Mouse (Mus musculus) heart, embryonic 10.5 days (tissue): ENCODE data around the gene Luzp1. TPM values are rescaled to one million over a fixed set of nuclear protein-coding genes. Genes with fewer than 3 reads are reported as not detected.

Experiments
- DNase-seq: peaks from one replicate; pipeline ENCODE4 v3.0.0-alpha.2; 2017; ENCODE audit warnings: low spot score
- H3K27ac ChIP-seq: fragments of 300-500 bp; sonication (generic); 2 replicates; pipeline ENCODE4 v1.5.1; 2016; ENCODE audit warnings: mild to moderate bottlenecking
- H3K27me3 ChIP-seq: fragments of 300-500 bp; sonication (generic); 2 replicates; pipeline ENCODE4 v1.6.1; 2016; ENCODE audit warnings: mild to moderate bottlenecking; ENCODE audit not compliant: poor library complexity, insufficient read depth, severe bottlenecking
- H3K36me3 ChIP-seq: fragments of 300-500 bp; sonication (generic); 2 replicates; pipeline ENCODE4 v1.6.1; 2016; ENCODE audit warnings: mild to moderate bottlenecking, moderate library complexity
- H3K4me1 ChIP-seq: fragments of 300-500 bp; sonication (generic); 2 replicates; pipeline ENCODE4 v1.6.1; 2016; ENCODE audit warnings: mild to moderate bottlenecking
- H3K4me3 ChIP-seq: fragments of 300-500 bp; sonication (generic); 2 replicates; pipeline ENCODE4 v1.5.1; 2016; ENCODE audit warnings: mild to moderate bottlenecking, moderate library complexity
- H3K9me3 ChIP-seq: fragments of 300-500 bp; sonication (generic); 2 replicates; pipeline ENCODE4 v1.6.1; 2016; ENCODE audit warnings: mild to moderate bottlenecking, moderate library complexity
- whole genome bisulfite sequencing: fragments of 180-500 bp; shearing (Covaris S2); methylation state at CpG from one replicate; pipeline ENCODE4 v1.1.7; 2016; 5-methylcytosine and 5-hydroxymethylcytosine counted together
- polyA plus RNA-seq: library from polyadenylated mRNA; unstranded; fragments of >200 nt; fragmentation: Nextera tagmentation; extraction: Ambion mirVana; gene quantifications from 2 replicates; pipeline ENCODE4 v1.2.1, GENCODE M21; 2016

Gene Luzp1
- polyA plus RNA-seq: 96.4 and 126 TPM in 2 replicates

GRCm38 (mm10) chr4:136469371-136469903 is at the start of gene Luzp1:
TSS of gene Luzp1 (plus strand) at chr4:136469761.
- WGBS: 2% methylated on average over 36 of the region's 36 CpGs
- Histone ChIP-seq H3K4me1 (peaks cover 44% of the 10 kb centered on the region), H3K9me3 (no peaks in the 10 kb centered on the region), H3K36me3 (no peaks in the 10 kb centered on the region), H3K27me3 (peaks cover 9% of the 10 kb centered on the region), H3K27ac (peak within 1 kb of the TSS; percentile 98), H3K4me3 (peak within 1 kb of the TSS; percentile 98)
- DNase-seq: peak; percentile 95

GRCm38 (mm10) chr4:136423224-136423623 is 46.3 kb upstream of the Luzp1 start, which contains the start of gene Htr1d:
TSS of gene Htr1d (plus strand) at chr4:136423524.
- Histone ChIP-seq H3K27ac (peak within 1 kb of the TSS; percentile 30), H3K36me3 (no peaks in the 10 kb centered on the region), H3K4me1 (peaks cover 25% of the 10 kb centered on the region), H3K4me3 (peak within 1 kb of the TSS; percentile 66), H3K9me3 (no peaks in the 10 kb centered on the region), H3K27me3 (peaks cover 85% of the 10 kb centered on the region)
- DNase-seq: no peak
- WGBS: 73% methylated on average over 9 of the region's 9 CpGs

- Histone ChIP-seq H3K27me3 (peaks cover 80% of the 10 kb centered on the region), H3K4me1 (peaks cover 18% of the 10 kb centered on the region), H3K27ac (peak overlapping the region; percentile 30), H3K36me3 (no peaks in the 10 kb centered on the region), H3K9me3 (no peaks in the 10 kb centered on the region), H3K4me3 (peak overlapping the region; percentile 66)
- DNase-seq: no peak
- WGBS: under 1% methylated on average over 68 of the region's 70 CpGs
Measured at GRCm38 (mm10) chr4:136424120-136424999, 45.2 kb upstream of the Luzp1 start.

- peaks cover 81% of the 10 kb centered on the region for H3K27me3 ChIP-seq
- no peak for DNase-seq
- no peaks in the 10 kb centered on the region for H3K9me3 ChIP-seq
- H3K36me3 ChIP-seq: no peaks in the 10 kb centered on the region
- H3K4me1 ChIP-seq: peaks cover 19% of the 10 kb centered on the region
- peak overlapping the region; percentile 66 for H3K4me3 ChIP-seq
- H3K27ac ChIP-seq: peak overlapping the region; percentile 30
- WGBS: 4% methylated on average over 15 of the region's 15 CpGs
Measured at GRCm38 (mm10) chr4:136425000-136425288, 44.6 kb upstream of the Luzp1 start.

GRCm38 (mm10) chr4:136430609-136431375 is 38.8 kb upstream of the Luzp1 start:
- WGBS: 26% methylated on average over 11 of the region's 11 CpGs
- DNase-seq: no peak
- no peak overlapping the region for H3K27ac ChIP-seq
- no peaks in the 10 kb centered on the region for H3K36me3 ChIP-seq
- H3K4me3 ChIP-seq: no peak overlapping the region
- H3K4me1 ChIP-seq: peaks cover 22% of the 10 kb centered on the region
- no peaks in the 10 kb centered on the region for H3K9me3 ChIP-seq
- peaks cover 24% of the 10 kb centered on the region for H3K27me3 ChIP-seq

GRCm38 (mm10) chr4:136431376-136431693 is 38.2 kb upstream of the Luzp1 start:
- Histone ChIP-seq H3K4me1 (peaks cover 22% of the 10 kb centered on the region), H3K9me3 (no peaks in the 10 kb centered on the region), H3K4me3 (no peak overlapping the region), H3K27ac (no peak overlapping the region), H3K27me3 (peaks cover 19% of the 10 kb centered on the region), H3K36me3 (no peaks in the 10 kb centered on the region)
- 2% methylated on average over 3 of the region's 3 CpGs for WGBS
- no peak for DNase-seq

GRCm38 (mm10) chr4:136434029-136434428 is 35.5 kb upstream of the Luzp1 start:
- no peak for DNase-seq
- Histone ChIP-seq H3K27me3 (peaks cover 10% of the 10 kb centered on the region; the same call in 1 of the 2 replicates), H3K36me3 (no peaks in the 10 kb centered on the region), H3K27ac (no peak overlapping the region), H3K4me3 (no peak overlapping the region), H3K9me3 (no peaks in the 10 kb centered on the region), H3K4me1 (peaks cover 21% of the 10 kb centered on the region)
- 79% methylated on average over 4 of the region's 4 CpGs for WGBS

- no peak overlapping the region for H3K4me3 ChIP-seq
- no peaks in the 10 kb centered on the region for H3K27me3 ChIP-seq
- 0 out of 2 replicates have a peak, but pooled peaks cover 3% of the 10 kb centered on the region for H3K4me1 ChIP-seq
- WGBS: 66% methylated on average over 4 of the region's 4 CpGs
- no peaks in the 10 kb centered on the region for H3K9me3 ChIP-seq
- no peaks in the 10 kb centered on the region for H3K36me3 ChIP-seq
- DNase-seq: no peak
- H3K27ac ChIP-seq: no peak overlapping the region
Measured at GRCm38 (mm10) chr4:136439106-136439505, 30.5 kb upstream of the Luzp1 start.

GRCm38 (mm10) chr4:136441354-136442043 is 28.1 kb upstream of the Luzp1 start:
- H3K27me3 ChIP-seq: no peaks in the 10 kb centered on the region
- 61% methylated on average over 15 of the region's 15 CpGs for WGBS
- H3K9me3 ChIP-seq: no peaks in the 10 kb centered on the region
- DNase-seq: no peak
- H3K4me3 ChIP-seq: no peak overlapping the region
- 0 out of 2 replicates have a peak, but pooled peaks cover 3% of the 10 kb centered on the region for H3K4me1 ChIP-seq
- H3K36me3 ChIP-seq: no peaks in the 10 kb centered on the region
- H3K27ac ChIP-seq: no peak overlapping the region

GRCm38 (mm10) chr4:136444561-136444960 is 25.0 kb upstream of the Luzp1 start:
- 69% methylated on average over 4 of the region's 4 CpGs for WGBS

GRCm38 (mm10) chr4:136449795-136450194 is 19.8 kb upstream of the Luzp1 start:
- Histone ChIP-seq H3K27ac (no peak overlapping the region), H3K4me3 (no peak overlapping the region), H3K4me1 (peaks cover 10% of the 10 kb centered on the region), H3K9me3 (no peaks in the 10 kb centered on the region), H3K36me3 (no peaks in the 10 kb centered on the region), H3K27me3 (no peaks in the 10 kb centered on the region)
- no peak for DNase-seq
- WGBS: 84% methylated on average over 5 of the region's 5 CpGs

More at GRCm38 (mm10) chr4:136444561-136444960, 25.0 kb upstream of the Luzp1 start:
- no peaks in the 10 kb centered on the region for H3K36me3 ChIP-seq
- no peak for DNase-seq
- no peaks in the 10 kb centered on the region for H3K9me3 ChIP-seq
- H3K27ac ChIP-seq: no peak overlapping the region
- no peaks in the 10 kb centered on the region for H3K4me1 ChIP-seq
- no peaks in the 10 kb centered on the region for H3K27me3 ChIP-seq
- H3K4me3 ChIP-seq: no peak overlapping the region

- no peak for DNase-seq
- peaks cover 14% of the 10 kb centered on the region for H3K4me1 ChIP-seq
- H3K9me3 ChIP-seq: no peaks in the 10 kb centered on the region
- 66% methylated on average over 4 of the region's 4 CpGs for WGBS
- H3K4me3 ChIP-seq: no peak overlapping the region
- H3K36me3 ChIP-seq: no peaks in the 10 kb centered on the region
- H3K27me3 ChIP-seq: no peaks in the 10 kb centered on the region
- H3K27ac ChIP-seq: no peak overlapping the region
Measured at GRCm38 (mm10) chr4:136450271-136450670, 19.3 kb upstream of the Luzp1 start.
